Mouse (Mus musculus) cerebellum, adult 8-10 months (tissue): Measurements from ENCODE around the gene Plekhs1.

Experiments
- DNase-seq: peaks from one replicate; pipeline ENCODE4 v3.0.0; 2022

The Plekhs1 gene

DNA sequence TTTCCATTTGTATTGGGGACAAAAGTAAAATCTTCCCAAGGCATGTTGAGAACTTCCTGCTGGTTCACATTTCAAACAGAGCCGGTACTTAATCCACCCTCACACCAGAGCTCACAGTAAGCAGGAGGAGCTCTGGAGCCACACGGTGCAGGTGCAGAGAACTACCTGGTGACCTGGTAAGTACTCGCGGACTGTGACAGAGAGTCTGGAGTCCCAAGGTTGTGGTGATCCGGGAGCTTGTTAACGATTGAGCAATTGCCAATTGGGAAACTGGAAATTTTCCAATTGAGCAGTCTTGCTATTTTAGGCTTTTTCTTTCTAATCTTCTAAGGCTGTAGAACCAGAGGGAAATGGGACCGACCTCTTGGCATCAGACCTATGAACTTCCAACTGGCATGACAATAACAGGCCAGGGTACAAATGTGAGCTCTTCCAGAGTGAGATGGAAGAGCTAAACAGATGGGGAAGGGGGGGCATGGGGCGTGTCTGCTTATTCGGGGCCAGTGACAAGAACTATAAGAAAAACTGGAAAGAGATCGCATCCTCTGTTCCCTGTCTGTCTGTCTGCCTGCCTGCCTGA lies at the start of gene Plekhs1:
Gene Plekhs1, plus strand, starts transcription at position 119 of the 580 bp plus-strand sequence.
- DNase-seq = no peak

DNA sequence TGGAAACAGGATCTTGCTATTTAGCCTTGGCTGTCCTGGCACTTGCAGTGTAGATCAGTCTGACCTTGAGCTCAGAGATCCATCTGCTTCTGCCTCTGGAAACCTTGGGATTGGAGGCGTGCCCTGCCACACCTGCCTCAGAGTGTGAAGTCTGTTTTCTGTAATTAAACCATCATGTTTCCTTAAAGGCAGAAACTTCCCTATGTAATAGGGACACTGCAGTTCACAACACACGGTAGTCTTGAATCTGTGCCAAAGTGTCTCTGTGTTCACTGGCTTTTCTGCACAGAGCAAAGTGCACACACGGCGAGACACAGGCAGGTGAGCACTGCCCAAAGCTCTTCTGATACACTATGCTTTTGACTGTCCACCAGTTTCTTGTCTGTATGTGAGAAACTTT lies 43.0 kb upstream of the Plekhs1 start:
- DNase-seq = no peak

DNA sequence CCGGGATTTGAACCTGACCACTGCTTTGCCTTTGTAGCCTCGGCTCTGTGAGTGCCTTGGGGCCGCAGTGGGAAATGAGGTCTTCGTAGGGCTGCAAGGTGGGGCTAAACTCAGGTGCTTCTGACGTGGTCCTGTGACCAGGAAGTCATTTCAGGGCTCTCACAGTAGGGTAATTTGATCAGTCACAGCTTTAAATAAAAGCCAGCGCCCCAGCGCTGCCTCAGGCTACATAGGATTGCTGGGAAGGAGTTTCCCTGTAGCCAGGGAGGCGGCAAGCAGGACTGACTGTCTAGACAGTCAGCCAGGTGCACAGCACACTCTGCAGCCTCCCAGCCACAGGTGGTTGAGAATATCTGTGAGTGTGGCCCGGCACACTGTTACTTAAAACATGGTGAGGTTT lies 42.0 kb upstream of the Plekhs1 start:
- DNase-seq = no peak

DNA sequence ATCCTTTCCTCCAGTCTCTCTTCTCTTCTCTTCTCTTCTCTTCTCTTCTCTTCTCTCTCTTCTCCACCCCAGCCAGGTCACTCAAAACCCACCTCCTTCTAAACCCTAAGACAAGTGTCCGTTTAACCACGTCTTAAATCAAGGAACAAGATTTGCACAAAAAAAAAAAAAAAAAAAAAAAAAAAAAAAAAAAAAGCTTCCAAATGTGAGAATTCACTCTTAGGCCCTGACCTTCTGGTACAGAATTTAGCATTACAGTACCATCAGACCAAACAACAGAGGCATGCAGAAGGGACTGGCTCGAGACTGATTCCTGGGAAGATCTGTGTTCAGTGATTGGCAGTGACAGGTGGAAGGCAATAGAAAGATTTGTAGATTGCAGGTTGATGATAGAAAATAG lies 41.1 kb upstream of the Plekhs1 start:
- DNase-seq = no peak

DNA sequence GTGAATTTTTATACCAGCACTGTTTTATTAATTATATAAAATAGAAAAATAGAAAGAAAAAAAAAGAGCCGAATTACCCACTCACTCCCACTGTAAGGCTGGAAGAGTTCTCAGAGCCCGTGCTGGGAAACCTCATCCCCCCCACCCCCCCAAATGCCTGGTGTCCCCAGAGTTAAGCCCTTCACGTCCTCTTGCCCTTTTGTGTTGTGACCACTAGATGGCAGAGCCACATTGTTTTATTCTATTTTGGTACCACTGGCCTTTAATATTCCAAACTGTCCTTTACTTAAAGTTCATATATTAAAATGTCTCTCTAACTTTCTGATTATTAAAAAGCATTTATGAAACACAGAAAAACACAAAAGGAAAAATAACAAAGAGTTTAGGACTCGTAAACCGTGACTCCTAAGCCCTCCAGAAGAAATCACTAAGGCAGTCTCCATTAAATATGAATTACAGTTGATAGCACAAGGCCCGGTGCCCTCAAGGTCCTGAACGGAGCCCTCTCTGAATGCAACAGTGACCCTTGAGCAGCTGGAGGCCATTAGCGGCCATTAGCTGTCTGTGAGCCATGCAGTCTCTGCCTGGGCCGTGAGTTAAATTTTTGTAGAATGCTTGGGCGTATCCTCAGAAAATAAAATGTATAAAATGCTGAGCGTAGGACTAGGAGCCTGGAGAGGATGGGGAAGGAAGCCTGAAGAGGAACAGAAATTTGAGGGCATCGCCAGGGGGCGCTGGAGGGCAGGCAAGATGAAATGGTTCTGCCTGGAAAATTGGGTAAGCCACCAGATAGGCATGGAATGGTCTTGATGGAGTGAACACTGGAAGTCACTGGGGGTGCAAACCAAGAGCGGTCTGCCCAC lies 38.7 kb upstream of the Plekhs1 start:
- peak; percentile 77 for DNase-seq

DNA sequence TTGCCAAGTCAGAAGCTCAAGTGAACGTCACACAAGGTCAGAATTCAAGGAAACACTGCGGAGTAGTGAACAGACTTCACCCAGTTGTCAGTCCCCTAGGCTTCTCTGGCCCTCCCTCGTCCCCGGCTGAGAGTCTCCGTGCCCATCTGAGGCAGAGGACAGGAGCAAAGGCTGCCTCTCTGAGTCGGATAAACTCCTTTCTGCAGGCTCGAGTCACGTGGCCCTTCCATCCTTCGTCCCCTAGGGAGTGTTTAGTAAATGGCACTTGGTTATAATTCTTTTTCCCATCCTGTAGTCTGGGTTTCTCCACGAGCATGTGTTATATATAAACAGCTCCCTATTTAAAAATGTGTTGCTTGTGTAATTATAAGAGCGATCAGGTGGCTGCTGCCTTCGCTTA lies 38.1 kb upstream of the Plekhs1 start:
- no peak for DNase-seq

DNA sequence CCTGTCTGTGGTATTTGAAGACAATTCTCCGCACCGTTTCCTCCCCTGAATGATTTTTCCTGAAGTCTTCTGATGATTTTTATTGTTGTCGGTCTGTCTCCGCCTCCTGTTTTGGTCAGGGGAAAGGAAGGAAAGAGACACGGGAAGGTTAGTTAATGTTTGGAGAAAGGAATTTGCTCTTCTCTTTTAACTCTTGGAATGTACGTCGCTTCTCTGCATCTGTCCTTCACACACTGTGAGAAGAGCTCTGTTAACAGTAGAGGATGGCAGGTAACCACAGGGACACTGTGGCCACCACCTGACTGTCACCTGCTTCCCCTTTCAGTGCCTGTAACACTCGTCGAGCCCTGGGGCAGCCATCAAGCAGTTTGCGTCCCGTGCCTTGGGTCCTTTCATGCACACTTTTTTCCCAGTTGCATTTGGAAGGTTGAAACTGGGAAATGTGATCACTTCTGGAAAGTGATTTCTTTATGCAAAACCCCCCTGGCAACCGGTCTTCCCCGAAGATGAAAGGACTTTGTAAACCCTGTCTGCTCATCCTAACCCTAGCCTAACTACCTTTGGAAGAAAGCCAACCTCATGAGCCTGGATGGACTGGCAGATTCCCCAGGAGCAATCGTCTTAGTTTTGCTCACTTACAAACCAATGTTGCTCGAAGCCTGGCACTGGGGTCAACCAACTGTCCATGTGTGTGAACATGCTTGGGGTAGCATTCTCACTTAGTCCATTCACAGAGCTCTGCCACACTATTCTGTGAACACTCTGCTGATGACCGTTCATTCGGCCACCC lies 36.6 kb upstream of the Plekhs1 start:
- no peak for DNase-seq

DNA sequence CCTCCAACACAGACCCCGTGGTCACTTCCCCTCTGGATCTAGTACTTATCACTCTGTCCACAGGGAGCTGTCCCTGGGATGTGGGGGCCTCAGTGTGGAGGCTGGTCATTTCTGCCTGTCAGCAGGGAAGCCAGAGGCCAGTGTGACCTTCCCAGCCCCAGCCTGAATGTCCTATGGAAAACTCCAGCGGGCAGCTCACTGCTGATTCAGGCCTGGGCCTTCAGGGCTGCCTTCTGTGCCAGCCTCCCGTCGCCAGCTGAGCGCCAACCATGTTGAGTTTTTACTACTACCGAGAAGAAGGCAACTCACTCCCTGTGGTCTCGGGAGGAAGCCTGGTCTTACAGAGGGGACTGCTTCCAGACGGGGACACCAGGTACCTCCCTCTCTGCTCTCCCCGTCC lies 35.9 kb upstream of the Plekhs1 start:
- DNase-seq = no peak

DNA sequence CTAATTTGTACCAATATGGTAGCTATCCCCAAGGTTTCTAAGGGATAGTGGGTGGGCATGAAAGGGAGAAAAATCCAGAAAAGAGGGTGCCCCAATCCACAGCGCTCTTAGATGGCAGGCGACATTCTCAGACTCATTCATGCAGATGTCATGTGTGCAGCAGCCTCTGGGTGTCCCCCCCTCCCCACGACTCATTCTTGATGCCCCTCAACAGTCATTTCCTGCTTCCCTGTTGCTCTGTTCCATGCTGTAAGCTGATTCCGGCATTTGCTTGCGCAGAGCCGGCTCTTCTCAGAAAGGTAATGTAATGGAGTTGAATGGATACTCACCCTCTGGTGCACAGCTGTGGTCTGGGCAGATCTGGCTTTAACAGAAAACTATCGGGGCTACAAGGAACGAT lies 31.1 kb upstream of the Plekhs1 start:
- DNase-seq = no peak

DNA sequence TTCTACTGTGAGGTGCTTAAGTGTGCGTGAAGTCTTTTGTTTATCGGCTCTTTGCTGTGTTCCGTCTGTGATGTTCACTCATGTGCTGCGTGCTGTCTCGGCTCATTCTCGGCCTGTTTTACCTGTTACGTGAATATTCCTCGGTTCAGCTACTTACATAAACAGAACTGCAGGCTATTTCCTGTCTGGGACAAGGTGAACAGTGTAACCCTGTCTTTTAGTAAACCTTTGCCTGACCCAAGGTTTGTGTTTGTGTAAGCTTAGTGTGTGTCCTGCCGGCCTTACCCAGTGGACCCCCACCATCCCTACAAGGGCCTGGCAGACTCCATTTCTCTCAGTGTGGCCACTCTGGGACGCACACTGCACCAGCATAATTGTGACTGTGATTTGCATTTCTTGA lies 28.7 kb upstream of the Plekhs1 start:
- DNase-seq = no peak

DNA sequence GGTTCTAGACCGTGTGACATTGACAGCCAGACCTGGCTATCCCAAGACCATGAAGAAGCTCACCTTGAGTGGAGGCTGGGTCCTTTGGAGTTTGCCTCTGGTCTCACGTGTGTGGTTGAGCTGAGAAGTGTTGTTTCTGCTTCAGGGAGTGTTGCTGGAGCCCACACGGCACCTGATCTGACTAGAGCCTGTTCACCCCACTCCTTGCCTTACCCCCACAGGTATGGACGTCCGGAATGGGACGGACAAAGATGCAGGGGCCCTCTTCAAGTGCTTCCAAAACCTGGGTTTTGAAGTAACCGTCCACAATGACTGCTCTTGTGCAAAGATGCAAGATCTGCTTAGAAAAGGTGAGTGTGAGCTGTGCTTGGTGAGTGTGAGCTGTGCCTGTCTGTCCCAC lies 27.9 kb upstream of the Plekhs1 start:
- no peak for DNase-seq

DNA sequence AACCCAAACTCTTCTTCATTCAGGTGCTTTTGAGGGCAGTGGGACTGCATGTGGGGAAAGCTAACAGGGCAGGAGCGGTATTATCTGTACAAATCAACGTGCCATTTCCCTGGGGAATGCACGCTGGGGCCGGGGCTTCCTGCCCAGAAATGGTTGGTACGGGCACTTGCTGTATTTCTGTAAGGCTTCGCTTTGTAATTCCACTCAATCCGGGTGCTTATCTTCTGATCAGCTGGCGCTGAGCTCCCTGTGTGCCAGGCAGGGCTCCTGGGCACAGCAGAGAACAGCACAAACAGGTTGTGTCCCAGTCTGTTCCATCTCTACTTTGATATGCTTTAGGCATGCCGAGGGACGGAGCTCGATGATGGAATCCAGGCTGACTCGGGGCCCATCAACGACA lies 25.1 kb upstream of the Plekhs1 start:
- peak; percentile 39 for DNase-seq

DNA sequence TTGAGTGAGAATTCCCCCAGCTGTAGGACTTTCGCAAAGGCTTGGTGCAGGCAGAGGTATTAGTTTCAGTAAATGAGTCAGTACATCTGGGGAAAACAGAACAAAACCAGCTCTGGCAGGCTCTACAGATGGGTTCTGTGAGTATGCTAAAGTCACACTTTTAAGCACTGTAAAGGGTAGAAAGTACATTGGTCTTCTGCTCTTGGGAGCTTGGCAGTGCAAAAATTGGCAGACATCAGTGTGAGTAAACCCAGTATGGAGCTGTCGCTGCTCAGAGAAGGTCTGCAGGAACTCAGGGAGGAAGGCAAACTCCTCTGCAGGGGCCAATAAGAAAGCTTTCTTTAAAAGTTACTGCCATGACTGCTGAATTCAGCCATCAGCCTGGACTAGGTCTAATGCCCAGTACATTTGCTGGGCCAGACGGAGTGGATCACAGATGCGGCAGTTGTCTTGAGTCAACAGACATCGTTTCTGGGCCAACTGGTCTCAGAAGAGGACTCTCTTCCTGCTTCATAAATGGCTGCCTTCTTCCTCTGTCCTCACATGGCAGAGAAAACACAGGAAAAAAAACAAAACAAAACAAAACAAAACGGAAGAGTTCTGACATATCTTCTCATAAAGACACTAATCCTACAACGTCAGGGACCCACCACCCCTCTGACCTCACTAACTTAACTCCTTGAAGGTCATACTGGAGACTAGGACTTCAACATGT lies 22.9 kb upstream of the Plekhs1 start:
- DNase-seq = no peak

DNA sequence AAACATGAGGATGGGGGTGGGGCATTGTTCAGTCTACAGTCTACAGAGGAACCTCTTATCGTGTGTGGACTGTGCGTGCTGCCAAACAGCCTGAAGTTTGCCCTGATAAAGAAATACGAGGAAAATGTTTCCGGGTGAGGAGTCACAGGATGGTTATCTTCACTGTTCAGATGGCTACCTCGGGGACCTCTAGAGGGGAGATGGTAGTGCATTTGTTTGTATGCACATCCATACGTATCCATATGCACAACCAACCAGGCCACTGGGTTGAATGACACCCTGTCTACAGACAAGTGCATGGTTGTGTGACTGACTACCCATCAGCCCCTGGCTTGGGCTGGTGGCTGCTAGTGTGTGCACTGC lies 22.4 kb upstream of the Plekhs1 start:
- no peak for DNase-seq

DNA sequence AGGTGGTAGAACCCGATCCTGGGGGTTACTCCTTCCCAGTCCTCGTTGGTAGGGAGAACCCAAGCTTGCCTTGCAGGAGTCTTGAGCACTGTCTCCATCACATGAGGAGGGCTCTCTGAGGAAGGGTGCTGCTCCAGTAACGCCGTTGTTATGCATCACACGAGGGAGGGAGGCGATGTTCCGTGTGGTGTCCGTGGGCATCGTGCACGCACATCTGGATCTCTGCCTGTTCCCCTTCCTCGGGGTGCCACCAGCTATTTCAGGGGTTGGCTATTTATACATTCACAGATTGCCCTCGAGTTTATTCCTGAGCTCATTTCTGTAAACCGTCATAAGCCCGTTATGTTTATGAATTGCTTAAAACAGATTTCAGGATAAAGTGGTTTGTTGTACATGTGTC lies 18.0 kb upstream of the Plekhs1 start:
- no peak for DNase-seq

DNA sequence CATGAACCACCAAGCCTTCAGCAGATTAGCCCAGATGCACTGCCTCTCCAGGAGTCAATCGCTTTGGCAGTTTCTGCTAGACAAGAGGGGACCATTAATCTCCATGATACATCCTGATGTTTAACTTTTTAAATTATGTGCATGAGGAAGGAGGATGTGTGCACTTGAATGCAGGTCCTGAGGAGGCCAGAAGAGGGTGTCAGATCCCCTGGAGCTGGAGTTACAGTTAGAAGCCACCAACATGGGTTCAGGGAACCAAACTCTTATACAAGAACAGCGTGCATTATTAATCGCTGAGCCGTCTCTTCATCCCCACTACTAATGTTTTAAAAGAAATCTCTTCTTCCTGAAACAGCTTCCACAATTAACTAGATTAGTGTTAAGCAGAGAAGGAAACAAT lies 12.7 kb upstream of the Plekhs1 start:
- DNase-seq = no peak

DNA sequence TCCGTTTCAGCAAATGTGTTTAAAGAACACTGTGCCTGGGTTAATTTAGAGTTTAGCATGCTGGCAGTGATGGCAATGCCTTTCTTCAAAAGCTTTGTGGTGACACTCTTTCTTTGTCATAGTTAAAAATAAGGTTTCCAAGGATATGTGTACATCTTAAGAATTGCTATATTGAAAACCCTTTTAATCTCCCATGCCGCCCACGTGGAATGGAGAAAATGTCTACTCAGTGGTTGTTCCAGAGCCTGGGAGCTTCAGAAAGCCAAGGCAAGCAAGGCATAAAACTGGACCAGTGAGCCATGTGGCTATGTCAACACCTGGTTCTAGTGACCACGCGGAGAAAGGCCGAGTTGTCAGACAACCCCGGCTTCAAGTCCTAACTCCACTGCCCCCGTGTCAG lies 11.9 kb upstream of the Plekhs1 start:
- no peak for DNase-seq

DNA sequence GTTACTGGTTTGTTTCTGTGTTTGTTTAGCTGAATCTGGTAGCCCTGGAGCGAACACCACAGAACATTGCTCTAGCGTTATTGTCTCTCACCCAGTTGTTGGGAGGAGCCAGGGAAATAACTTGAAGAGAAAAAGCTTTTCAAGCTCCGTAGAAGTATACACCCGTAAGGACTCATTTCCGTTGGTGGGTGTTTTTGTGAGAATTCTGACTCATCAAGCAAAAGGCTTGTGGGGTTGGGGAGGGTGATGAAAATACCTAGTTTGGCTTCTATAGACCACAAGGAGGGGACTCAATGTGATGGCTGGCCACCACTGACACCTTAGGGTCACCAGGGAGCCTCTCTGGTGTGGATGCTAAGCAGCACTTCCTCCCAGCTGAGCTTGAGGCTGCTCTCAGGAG lies 10.5 kb upstream of the Plekhs1 start:
- DNase-seq = no peak

DNA sequence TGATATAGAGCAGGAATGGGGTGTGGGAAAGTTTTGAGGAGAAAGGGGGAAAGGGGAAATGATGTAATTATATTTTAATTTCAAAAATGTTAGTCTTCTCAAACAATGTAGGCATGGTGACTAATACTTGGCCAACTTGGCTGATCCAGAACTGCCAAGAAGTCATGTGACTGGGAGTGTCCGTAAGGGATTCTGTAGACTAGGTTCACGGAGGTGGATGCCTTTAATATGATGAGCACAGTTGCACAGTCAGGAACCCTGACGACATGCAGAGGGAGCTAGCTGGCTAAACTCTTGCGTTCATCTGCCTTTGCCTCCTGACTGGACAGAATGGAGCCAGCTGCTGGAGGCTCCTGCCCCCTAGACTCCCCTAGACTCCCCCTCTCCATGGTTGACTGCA lies 9.6 kb upstream of the Plekhs1 start:
- no peak for DNase-seq

DNA sequence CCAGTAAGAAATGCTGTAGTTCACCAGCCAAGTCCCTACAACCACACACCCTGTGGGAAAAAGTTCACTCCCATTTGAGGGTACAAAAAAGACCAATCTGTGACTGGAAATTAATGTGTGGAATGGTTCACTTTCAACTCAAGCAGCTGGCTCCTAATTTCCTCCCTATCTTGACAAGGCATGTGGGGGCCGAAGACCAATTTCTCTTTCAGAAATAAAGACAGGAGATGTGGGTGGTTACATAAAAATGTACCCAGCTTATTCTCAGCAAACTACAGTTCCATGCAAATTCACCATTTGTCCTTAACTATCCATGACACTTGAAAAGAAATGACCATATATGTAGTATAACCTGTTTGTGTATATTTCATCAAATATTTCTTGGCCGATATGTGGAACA lies 9.0 kb upstream of the Plekhs1 start:
- DNase-seq = no peak

DNA sequence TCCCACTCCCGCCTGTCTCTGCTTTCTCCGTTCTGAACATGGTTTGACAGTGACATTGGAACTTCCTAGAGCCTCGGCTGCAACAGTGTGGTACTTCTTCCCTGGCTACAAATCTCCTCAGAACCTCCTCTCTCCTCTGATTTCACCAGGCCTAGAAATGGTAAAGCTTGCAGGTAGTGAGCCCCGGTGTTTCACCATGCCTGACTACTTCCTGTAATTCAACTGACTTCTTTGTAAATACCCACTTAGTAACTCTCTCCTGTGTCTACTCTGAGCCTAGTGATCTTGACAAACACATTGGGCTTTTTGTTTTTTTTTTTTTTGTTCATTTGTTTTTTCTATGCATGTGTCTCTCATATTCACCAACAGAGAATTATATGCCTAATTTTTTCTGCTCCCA lies 6.6 kb upstream of the Plekhs1 start:
- DNase-seq = no peak

DNA sequence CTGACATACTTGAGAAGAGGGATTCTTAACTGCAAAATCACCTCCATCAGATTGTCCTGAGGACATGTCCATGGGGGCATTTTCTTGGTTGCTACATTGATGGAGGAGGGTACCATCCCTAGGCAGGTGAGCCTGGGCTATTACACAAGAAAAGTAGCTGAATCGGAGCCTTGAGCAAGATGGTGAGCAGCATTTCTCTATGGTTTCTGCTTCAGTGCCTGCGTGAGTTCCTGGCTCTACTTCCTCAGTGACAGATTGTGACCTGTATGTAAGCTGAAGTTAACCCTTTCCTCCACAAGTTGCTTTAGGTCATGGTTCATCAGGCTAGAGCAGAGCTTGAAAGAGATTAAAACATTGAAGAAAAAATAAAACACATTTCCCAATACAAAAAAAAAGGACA lies 6.1 kb upstream of the Plekhs1 start:
- DNase-seq = peak; percentile 33

DNA sequence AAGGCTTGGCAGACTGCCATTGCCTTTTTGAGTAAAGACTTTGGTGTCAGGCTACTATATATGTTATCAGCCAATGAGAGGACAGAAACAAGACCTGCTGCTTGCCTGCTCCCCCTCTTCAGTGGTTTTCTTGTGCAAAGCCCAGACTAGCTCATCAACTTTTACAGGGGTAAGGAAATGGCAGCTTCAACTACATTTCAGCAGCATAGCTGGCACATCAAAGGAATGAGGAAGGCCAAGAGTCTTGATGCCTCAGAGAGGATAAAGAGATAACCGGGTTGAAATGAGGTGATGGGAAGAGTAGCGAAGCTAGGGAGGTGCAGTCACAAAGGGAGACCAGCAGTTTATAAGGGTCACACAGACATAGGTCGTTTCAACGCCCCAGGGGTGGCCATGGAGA lies 3.9 kb upstream of the Plekhs1 start:
- no peak for DNase-seq
